Mouse (Mus musculus) myocyte (in vitro differentiated cells): ENCODE results near the gene Zbtb40. TPM values are rescaled to one million over a fixed set of nuclear protein-coding genes. Genes with fewer than 3 reads are reported as not detected.

Source experiments
- H3K27me3 ChIP-seq: one replicate; pipeline ENCODE4 v1.6.1; 2011; ENCODE audit not compliant: control insufficient read depth, insufficient read depth, insufficient read length
- H3K36me3 ChIP-seq: one replicate; pipeline ENCODE4 v1.6.1; 2011; ENCODE audit not compliant: control insufficient read depth, insufficient read depth
- H3K4me2 ChIP-seq: one replicate; pipeline ENCODE4 v1.6.1; 2011; ENCODE audit warnings: low read depth, control low read depth
- H3K4me3 ChIP-seq: one replicate; pipeline ENCODE4 v1.5.1; 2011; ENCODE audit warnings: mild to moderate bottlenecking, control low read depth, moderate library complexity
- H3K79me2 ChIP-seq: one replicate; pipeline ENCODE4 v1.6.1; 2011; ENCODE audit not compliant: control insufficient read depth, insufficient read depth
- H3ac ChIP-seq: one replicate; pipeline ENCODE4 v1.6.1; 2011; ENCODE audit not compliant: control insufficient read depth, insufficient read length
- CEBPB ChIP-seq: IDR thresholded peaks from 2 replicates; pipeline ENCODE4 v1.6.1; 2011; ENCODE audit warnings: mild to moderate bottlenecking, moderate library complexity; ENCODE audit not compliant: poor library complexity, insufficient read depth, severe bottlenecking
- E2F4 ChIP-seq: IDR thresholded peaks from one replicate; pipeline ENCODE4 v1.6.1; 2011; ENCODE audit warnings: mild to moderate bottlenecking, control low read depth, moderate library complexity; ENCODE audit not compliant: insufficient read depth
- MAX ChIP-seq: IDR thresholded peaks from one replicate; pipeline ENCODE4 v1.6.1; 2011; ENCODE audit warnings: low read depth, mild to moderate bottlenecking, control low read depth
- MYOD1 ChIP-seq, 3 experiments: IDR thresholded peaks; one replicate each; pipeline ENCODE4 v1.6.1; 2011; ENCODE audit warnings: control low read depth in 2 of 3, low read depth in 2 of 3, mild to moderate bottlenecking in 2 of 3, moderate library complexity in 1 of 3; ENCODE audit not compliant: insufficient read length in 2 of 3, control insufficient read depth in 1 of 3
- MYOG ChIP-seq, 3 experiments: IDR thresholded peaks; one replicate each; pipeline ENCODE4 v1.6.1; 2011; ENCODE audit warnings: control low read depth in 2 of 3, low read depth in 2 of 3, mild to moderate bottlenecking in 2 of 3; ENCODE audit not compliant: insufficient read length in 2 of 3, control insufficient read depth in 1 of 3, insufficient read depth in 1 of 3
- POLR2A ChIP-seq: IDR thresholded peaks from one replicate; pipeline ENCODE4 v1.6.1; 2011; ENCODE audit warnings: low read depth, mild to moderate bottlenecking, control low read depth, moderate library complexity; ENCODE audit not compliant: insufficient read length
- POLR2AphosphoS2 ChIP-seq: IDR thresholded peaks from one replicate; pipeline ENCODE4 v1.6.1; 2011; ENCODE audit warnings: low read depth, control low read depth; ENCODE audit not compliant: insufficient read length
- REST ChIP-seq: IDR thresholded peaks from one replicate; pipeline ENCODE4 v1.6.1; 2011; ENCODE audit warnings: mild to moderate bottlenecking, control low read depth, moderate library complexity; ENCODE audit not compliant: insufficient read depth, insufficient read length
- SRF ChIP-seq: IDR thresholded peaks from one replicate; pipeline ENCODE4 v1.6.1; 2011; ENCODE audit warnings: low read depth; ENCODE audit not compliant: control insufficient read depth, insufficient read length
- TCF12 ChIP-seq: IDR thresholded peaks from one replicate; pipeline ENCODE4 v1.6.1; 2011; ENCODE audit warnings: mild to moderate bottlenecking, control low read depth; ENCODE audit not compliant: poor library complexity, insufficient read depth, severe bottlenecking
- TCF3 ChIP-seq: IDR thresholded peaks from one replicate; pipeline ENCODE4 v1.6.1; 2011; ENCODE audit warnings: low read depth, control low read depth; ENCODE audit not compliant: insufficient read length
- USF1 ChIP-seq: IDR thresholded peaks from one replicate; pipeline ENCODE4 v1.6.1; 2011; ENCODE audit warnings: low read depth, mild to moderate bottlenecking, control low read depth, moderate library complexity
- polyA plus RNA-seq: library from polyadenylated mRNA; unstranded; fragments of >200 nt; fragmentation: generic; extraction: Trizol; gene quantifications from one replicate; pipeline ENCODE4 v1.2.1, GENCODE M21; 2012; ENCODE audit warnings: missing spikeins

The Zbtb40 gene
- polyA plus RNA-seq, 1 experiment = 7.4 TPM

DNA sequence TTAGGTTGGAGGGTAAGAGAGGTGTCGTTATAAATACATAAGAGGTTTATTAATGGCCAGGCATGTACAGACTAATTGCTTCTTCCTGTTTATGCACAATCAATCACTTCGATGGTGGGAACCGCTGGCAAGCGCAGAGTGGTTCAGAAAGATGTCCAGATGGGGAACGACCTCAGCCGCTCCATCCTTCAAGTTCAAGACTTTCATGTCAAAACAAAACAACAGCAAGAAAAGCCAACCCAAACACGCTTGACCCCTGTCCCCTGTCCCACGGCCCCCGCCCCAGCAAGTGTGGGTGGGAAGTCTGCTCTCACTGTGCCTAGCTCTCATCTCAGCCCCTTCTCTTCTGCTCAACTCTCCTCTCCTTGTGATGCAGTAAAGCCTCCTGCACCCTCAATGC is 88.0 kb downstream of the Zbtb40 start:
- TF ChIP-seq POLR2AphosphoS2 (no peak), SRF (no peak), MYOG (IDR thresholded peaks at IDR 0.05; ENCODE audit: control insufficient read depth in 1 of 3, insufficient read depth in 1 of 3, insufficient read length in 2 of 3, low read depth in 2 of 3) (no peak), REST (no peak), CEBPB (no peak), E2F4 (no peak), TCF12 (no peak), USF1 (no peak), MYOD1 (IDR thresholded peaks at IDR 0.05; ENCODE audit: control insufficient read depth in 1 of 3, insufficient read length in 2 of 3, low read depth in 2 of 3) (no peak), MAX (no peak), TCF3 (no peak)
- H3K36me3 ChIP-seq = no peaks in the 10 kb centered on the region
- peaks cover 55% of the 10 kb centered on the region for H3K27me3 ChIP-seq

DNA sequence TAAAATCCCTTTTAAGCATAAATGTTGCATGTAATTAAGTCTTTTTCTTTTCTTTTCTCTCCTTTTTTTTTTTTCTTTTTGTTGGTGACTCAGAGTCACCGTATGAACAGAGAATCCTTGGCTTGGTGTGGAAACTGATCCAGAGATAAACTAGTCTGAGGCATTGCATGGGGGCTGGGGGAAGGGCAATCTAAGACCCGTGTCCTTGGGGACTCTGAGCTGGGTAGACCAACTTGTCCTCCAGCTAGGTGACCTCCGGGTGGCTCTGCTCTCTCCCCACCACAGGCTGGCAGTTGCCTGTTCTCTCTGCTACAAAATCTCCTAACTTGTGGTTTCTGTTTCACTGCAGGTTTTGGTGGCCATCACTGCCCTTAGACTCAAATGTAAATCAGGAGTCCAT is 88.5 kb downstream of the Zbtb40 start:
- Histone ChIP-seq H3K4me2 (no peak overlapping the region), H3K36me3 (no peaks in the 10 kb centered on the region), H3K27me3 (peaks cover 60% of the 10 kb centered on the region), H3ac (no peak overlapping the region), H3K4me3 (no peak overlapping the region), H3K79me2 (no peaks in the 10 kb centered on the region)
- TF ChIP-seq MYOD1 (IDR thresholded peaks at IDR 0.05; ENCODE audit: control insufficient read depth in 1 of 3, insufficient read length in 2 of 3, low read depth in 2 of 3) (no peak), USF1 (no peak), MAX (no peak), REST (no peak), E2F4 (no peak), TCF12 (no peak), TCF3 (no peak), POLR2AphosphoS2 (no peak), CEBPB (no peak), SRF (no peak), MYOG (IDR thresholded peaks at IDR 0.05; ENCODE audit: control insufficient read depth in 1 of 3, insufficient read depth in 1 of 3, insufficient read length in 2 of 3, low read depth in 2 of 3) (no peak), POLR2A (no peak)

More for the DNA sequence above, 88.0 kb downstream of the Zbtb40 start:
- Histone ChIP-seq H3K79me2 (no peaks in the 10 kb centered on the region), H3K4me3 (no peak overlapping the region), H3ac (no peak overlapping the region), H3K4me2 (no peak overlapping the region)

DNA sequence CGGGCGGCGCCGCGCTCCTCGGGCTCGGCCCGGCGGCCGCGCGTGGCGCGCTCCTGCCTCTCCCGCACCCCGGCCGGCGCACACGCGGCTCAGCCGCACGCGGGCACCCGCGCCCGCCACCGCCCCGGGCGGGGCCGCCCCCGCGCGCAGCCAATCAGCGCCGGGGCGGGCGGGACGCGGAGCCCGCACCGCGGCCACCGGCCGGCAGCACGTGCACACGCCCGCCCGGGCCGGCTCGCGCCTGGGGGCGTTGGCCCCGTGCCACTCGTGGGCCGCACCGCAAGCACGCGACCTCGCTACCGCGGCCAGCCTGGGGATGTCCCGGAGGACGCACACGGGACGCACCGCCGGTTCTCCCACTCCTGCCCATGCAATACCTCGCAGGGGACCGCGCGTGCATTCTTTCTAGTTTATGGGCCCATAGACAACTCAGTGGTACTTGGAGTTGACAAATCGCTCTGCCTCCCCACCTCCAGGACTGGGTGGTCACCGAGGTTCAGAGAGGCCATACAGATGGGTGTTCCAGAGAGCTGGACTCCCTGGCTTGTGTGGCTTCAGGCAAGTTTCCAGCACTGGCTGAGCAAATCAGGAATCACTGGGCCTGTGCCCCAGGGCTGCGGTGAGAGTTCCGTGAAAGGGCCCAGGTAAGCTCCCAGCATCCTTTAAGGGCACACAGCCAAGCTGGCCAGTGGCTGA is 91.7 kb downstream of the Zbtb40 start, which contains the start of gene Epha8:
Epha8 (minus strand) TSS at position 66 of the 696 bp plus-strand sequence.
- no peaks in the 10 kb centered on the region for H3K79me2 ChIP-seq
- H3K27me3 ChIP-seq = peaks cover 81% of the 10 kb centered on the region
- no peak within 1 kb of the TSS for H3K4me3 ChIP-seq
- H3ac ChIP-seq = no peak within 1 kb of the TSS
- no peaks in the 10 kb centered on the region for H3K36me3 ChIP-seq
- TF ChIP-seq USF1 (no peak), TCF12 (no peak), E2F4 (no peak), POLR2AphosphoS2 (no peak), POLR2A (no peak), REST (no peak), MAX (no peak), TCF3 (no peak), MYOD1 (IDR thresholded peaks at IDR 0.05; ENCODE audit: control insufficient read depth in 1 of 3, insufficient read length in 2 of 3, low read depth in 2 of 3) (no peak), MYOG (IDR thresholded peaks at IDR 0.05; ENCODE audit: control insufficient read depth in 1 of 3, insufficient read depth in 1 of 3, insufficient read length in 2 of 3, low read depth in 2 of 3) (no peak), CEBPB (no peak), SRF (no peak)
- no peak within 1 kb of the TSS for H3K4me2 ChIP-seq

DNA sequence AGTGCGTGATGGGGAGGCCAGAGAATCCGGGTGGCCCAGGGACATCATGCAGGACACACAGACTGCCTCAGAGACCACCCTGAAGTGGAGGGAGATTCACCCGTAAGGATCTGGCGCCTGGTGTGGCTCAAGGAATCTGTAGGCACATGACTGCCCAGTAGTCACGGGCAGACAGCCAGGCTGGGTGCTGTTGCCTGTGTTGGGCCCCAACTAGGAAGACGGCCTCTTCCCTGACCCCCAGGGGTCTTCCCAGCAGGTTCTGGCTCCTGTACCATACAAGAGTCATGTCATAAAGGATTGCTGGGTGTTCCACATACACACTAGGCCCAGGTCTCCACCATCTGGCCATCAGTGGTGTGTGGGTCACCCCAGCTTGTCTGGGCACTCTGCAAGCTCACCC is 94.0 kb downstream of the Zbtb40 start:
- TF ChIP-seq POLR2A (no peak), POLR2AphosphoS2 (no peak), MYOD1 (IDR thresholded peaks at IDR 0.05; ENCODE audit: control insufficient read depth in 1 of 3, insufficient read length in 2 of 3, low read depth in 2 of 3) (no peak), SRF (no peak), TCF12 (no peak), USF1 (no peak), E2F4 (no peak), MAX (no peak), REST (no peak), CEBPB (no peak), TCF3 (no peak), MYOG (IDR thresholded peaks at IDR 0.05; ENCODE audit: control insufficient read depth in 1 of 3, insufficient read depth in 1 of 3, insufficient read length in 2 of 3, low read depth in 2 of 3) (no peak)
- no peaks in the 10 kb centered on the region for H3K36me3 ChIP-seq
- H3K4me3 ChIP-seq = no peak overlapping the region
- H3K79me2 ChIP-seq = no peaks in the 10 kb centered on the region
- H3ac ChIP-seq = no peak overlapping the region
- no peak overlapping the region for H3K4me2 ChIP-seq
- peaks cover 92% of the 10 kb centered on the region for H3K27me3 ChIP-seq
